Mouse (Mus musculus) midbrain, embryonic 16.5 days (tissue): ENCODE measurements around the gene Tigar. TPM values are rescaled to one million over a fixed set of nuclear protein-coding genes. Genes with fewer than 3 reads are reported as not detected.

Experiments
- ATAC-seq: fragments of 200-750 bp; cut with Nextera tagmentation; 2 replicates; pipeline ENCODE4 v1.8.0; 2017; ENCODE audit warnings: moderate TSS enrichment
- H3K27ac ChIP-seq: fragments of 300-500 bp; sonication (generic); 2 replicates; pipeline ENCODE4 v1.5.1; 2014; ENCODE audit warnings: mild to moderate bottlenecking, low read length, mixed read lengths
- H3K27me3 ChIP-seq: fragments of 300-500 bp; sonication (generic); 2 replicates; pipeline ENCODE4 v1.6.1; 2014; ENCODE audit warnings: low read depth, low read length, mixed read lengths; ENCODE audit not compliant: control insufficient read depth, insufficient read depth
- H3K36me3 ChIP-seq: fragments of 300-500 bp; sonication (generic); 2 replicates; pipeline ENCODE4 v1.6.1; 2014; ENCODE audit warnings: mild to moderate bottlenecking, low read length, moderate library complexity, mixed read lengths; ENCODE audit not compliant: control insufficient read depth, insufficient read depth
- H3K4me1 ChIP-seq: fragments of 300-500 bp; sonication (generic); 2 replicates; pipeline ENCODE4 v1.6.1; 2014; ENCODE audit warnings: mild to moderate bottlenecking, low read length, mixed read lengths; ENCODE audit not compliant: control insufficient read depth, insufficient read depth
- H3K4me2 ChIP-seq: fragments of 300-500 bp; sonication (generic); 2 replicates; pipeline ENCODE4 v1.6.1; 2014; ENCODE audit warnings: mild to moderate bottlenecking, low read length, mixed read lengths
- H3K4me3 ChIP-seq: fragments of 300-500 bp; sonication (generic); 2 replicates; pipeline ENCODE4 v1.5.1; 2014; ENCODE audit warnings: low read depth, mild to moderate bottlenecking, low read length, moderate library complexity, mixed read lengths
- H3K9ac ChIP-seq: fragments of 300-500 bp; sonication (generic); 2 replicates; pipeline ENCODE4 v1.6.1; 2014; ENCODE audit warnings: low read depth, low read length, mixed read lengths
- H3K9me3 ChIP-seq: fragments of 300-500 bp; sonication (generic); replicated peaks from 2 replicates; pipeline ENCODE4 v1.6.1; 2014; ENCODE audit warnings: mild to moderate bottlenecking, low read length, mixed read lengths; ENCODE audit not compliant: control insufficient read depth, poor library complexity, severe bottlenecking
- WGBS: fragments of 180-500 bp; shearing (Covaris S2); extraction: QIAGEN DNeasy Blood & Tissue Kit; methylation state at CpG from one replicate; pipeline ENCODE4 v1.1.7; 2014; 5-methylcytosine and 5-hydroxymethylcytosine counted together
- polyA plus RNA-seq: library from polyadenylated mRNA; unstranded; fragments of >200 nt; fragmentation: Nextera tagmentation; extraction: Ambion mirVana; gene quantifications from 2 replicates; pipeline ENCODE4 v1.2.1, GENCODE M21; 2015

The Tigar gene
- polyA plus RNA-seq, 1 experiment from 2014 or later: 5.9 TPM

GRCm38 (mm10) chr6:127129659-127130058, 20.3 kb upstream of the Tigar start:
- Histone ChIP-seq H3K4me3 (no peak overlapping the region), H3K36me3 (no peaks in the 10 kb centered on the region), H3K4me2 (no peak overlapping the region), H3K4me1 (peaks cover 6% of the 10 kb centered on the region), H3K9ac (no peak overlapping the region), H3K27me3 (no peaks in the 10 kb centered on the region), H3K27ac (no peak overlapping the region), H3K9me3 (no peaks in the 10 kb centered on the region)
- no peak for ATAC-seq
- 94% methylated on average over 14 of the region's 14 CpGs for WGBS

GRCm38 (mm10) chr6:127123506-127123905, 14.1 kb upstream of the Tigar start:
- no peak overlapping the region for H3K9ac ChIP-seq
- no peak overlapping the region for H3K4me3 ChIP-seq
- H3K36me3 ChIP-seq: no peaks in the 10 kb centered on the region
- H3K4me1 ChIP-seq: no peaks in the 10 kb centered on the region
- H3K9me3 ChIP-seq: no peaks in the 10 kb centered on the region
- no peak overlapping the region for H3K4me2 ChIP-seq
- WGBS: 88% methylated on average over 7 of the region's 7 CpGs
- ATAC-seq: no peak
- no peaks in the 10 kb centered on the region for H3K27me3 ChIP-seq
- no peak overlapping the region for H3K27ac ChIP-seq

- no peak overlapping the region for H3K4me3 ChIP-seq
- no peak for ATAC-seq
- no peaks in the 10 kb centered on the region for H3K9me3 ChIP-seq
- H3K4me2 ChIP-seq: no peak overlapping the region
- H3K27ac ChIP-seq: no peak overlapping the region
- no peaks in the 10 kb centered on the region for H3K36me3 ChIP-seq
- no peaks in the 10 kb centered on the region for H3K27me3 ChIP-seq
- 87% methylated on average over 5 of the region's 5 CpGs for WGBS
- no peaks in the 10 kb centered on the region for H3K4me1 ChIP-seq
- no peak overlapping the region for H3K9ac ChIP-seq
Observed at GRCm38 (mm10) chr6:127122996-127123395, 13.6 kb upstream of the Tigar start.

- H3K27ac ChIP-seq: no peak overlapping the region
- H3K4me2 ChIP-seq: no peak overlapping the region
- H3K4me3 ChIP-seq: no peak overlapping the region
- no peak overlapping the region for H3K9ac ChIP-seq
- H3K27me3 ChIP-seq: no peaks in the 10 kb centered on the region
- no peaks in the 10 kb centered on the region for H3K9me3 ChIP-seq
- no peaks in the 10 kb centered on the region for H3K36me3 ChIP-seq
- no peak for ATAC-seq
- no peaks in the 10 kb centered on the region for H3K4me1 ChIP-seq
- WGBS: 84% methylated on average over 4 of the region's 4 CpGs
Observed at GRCm38 (mm10) chr6:127122221-127122806, 13.0 kb upstream of the Tigar start.

- WGBS: 36% methylated on average over 23 of the region's 23 CpGs
- H3K27ac ChIP-seq: no peak overlapping the region
- no peaks in the 10 kb centered on the region for H3K36me3 ChIP-seq
- H3K9me3 ChIP-seq: no peaks in the 10 kb centered on the region
- no peaks in the 10 kb centered on the region for H3K27me3 ChIP-seq
- no peak overlapping the region for H3K9ac ChIP-seq
- no peak overlapping the region for H3K4me3 ChIP-seq
- H3K4me2 ChIP-seq: no peak overlapping the region
- ATAC-seq: peak; percentile 71
- H3K4me1 ChIP-seq: no peaks in the 10 kb centered on the region
Observed at GRCm38 (mm10) chr6:127114753-127115456, 5.5 kb upstream of the Tigar start.

- 40% methylated on average over 20 of the region's 20 CpGs for WGBS
- no peaks in the 10 kb centered on the region for H3K27me3 ChIP-seq
- peak overlapping the region; percentile 64 for H3K4me3 ChIP-seq
- peak overlapping the region; percentile 67 for H3K9ac ChIP-seq
- no peaks in the 10 kb centered on the region for H3K36me3 ChIP-seq
- peak overlapping the region; percentile 83 for H3K4me2 ChIP-seq
- no peak for ATAC-seq
- H3K9me3 ChIP-seq: no peaks in the 10 kb centered on the region
- H3K4me1 ChIP-seq: peaks cover 8% of the 10 kb centered on the region
- no peak overlapping the region for H3K27ac ChIP-seq
Observed at GRCm38 (mm10) chr6:127108368-127109060, 843 bp downstream of the Tigar start.

GRCm38 (mm10) chr6:127107413-127107812, 1.9 kb downstream of the Tigar start:
- H3K4me3 ChIP-seq: no peak overlapping the region
- H3K4me1 ChIP-seq: peaks cover 8% of the 10 kb centered on the region
- no peaks in the 10 kb centered on the region for H3K36me3 ChIP-seq
- no peak overlapping the region for H3K27ac ChIP-seq
- no peak for ATAC-seq
- H3K9me3 ChIP-seq: no peaks in the 10 kb centered on the region
- no peaks in the 10 kb centered on the region for H3K27me3 ChIP-seq
- no peak overlapping the region for H3K9ac ChIP-seq
- H3K4me2 ChIP-seq: no peak overlapping the region

GRCm38 (mm10) chr6:127106726-127107125, 2.6 kb downstream of the Tigar start:
- Histone ChIP-seq H3K4me2 (no peak overlapping the region), H3K36me3 (no peaks in the 10 kb centered on the region), H3K27ac (no peak overlapping the region), H3K4me3 (no peak overlapping the region), H3K9ac (no peak overlapping the region), H3K4me1 (peaks cover 8% of the 10 kb centered on the region), H3K27me3 (no peaks in the 10 kb centered on the region), H3K9me3 (no peaks in the 10 kb centered on the region)
- no peak for ATAC-seq
- WGBS: 49% methylated on average over 5 of the region's 5 CpGs

- no peak overlapping the region for H3K4me2 ChIP-seq
- no peaks in the 10 kb centered on the region for H3K9me3 ChIP-seq
- no peaks in the 10 kb centered on the region for H3K36me3 ChIP-seq
- no peaks in the 10 kb centered on the region for H3K27me3 ChIP-seq
- 84% methylated on average over 5 of the region's 5 CpGs for WGBS
- peak overlapping the region; percentile 16; the same call in 1 of the 2 replicates for H3K9ac ChIP-seq
- no peak overlapping the region for H3K4me3 ChIP-seq
- H3K4me1 ChIP-seq: peaks cover 8% of the 10 kb centered on the region
- H3K27ac ChIP-seq: no peak overlapping the region
- ATAC-seq: no peak
Observed at GRCm38 (mm10) chr6:127106189-127106588, 3.2 kb downstream of the Tigar start.
